Mouse (Mus musculus) testis, adult 2 months (tissue): ENCODE data around the gene Bmi1. TPM values are rescaled to one million over a fixed set of nuclear protein-coding genes. Genes with fewer than 3 reads are reported as not detected.

Source experiments
- H3K27ac ChIP-seq: fragments of 200-500 bp; 2 replicates; pipeline ENCODE4 v1.5.1; 2012; ENCODE audit warnings: low read depth, low read length; ENCODE audit not compliant: control insufficient read depth, insufficient read depth
- H3K27me3 ChIP-seq: fragments of 200-500 bp; 2 replicates; pipeline ENCODE4 v1.6.1; 2012; ENCODE audit warnings: mild to moderate bottlenecking, low read length, moderate library complexity; ENCODE audit not compliant: control insufficient read depth, insufficient read depth
- H3K36me3 ChIP-seq: fragments of 200-500 bp; 2 replicates; pipeline ENCODE4 v1.6.1; 2012; ENCODE audit warnings: mild to moderate bottlenecking, low read length; ENCODE audit not compliant: control insufficient read depth, insufficient read depth
- H3K4me1 ChIP-seq: fragments of 200-500 bp; 2 replicates; pipeline ENCODE4 v1.6.1; 2012; ENCODE audit warnings: low read length; ENCODE audit not compliant: control insufficient read depth, insufficient read depth
- H3K4me3 ChIP-seq: fragments of 200-500 bp; 2 replicates; pipeline ENCODE4 v1.5.1; 2012; ENCODE audit warnings: low read depth, mild to moderate bottlenecking, low read length, moderate library complexity, mixed read lengths; ENCODE audit not compliant: control insufficient read depth
- CTCF ChIP-seq: fragments of 200-500 bp; IDR thresholded peaks from 2 replicates; pipeline ENCODE4 v1.5.1; 2012; ENCODE audit warnings: low read depth, mild to moderate bottlenecking, inconsistent platforms, low read length, moderate library complexity; ENCODE audit not compliant: control insufficient read depth, insufficient read depth, insufficient replicate concordance
- POLR2A ChIP-seq: fragments of 200-500 bp; IDR thresholded peaks from 2 replicates; pipeline ENCODE4 v1.6.1; 2012; ENCODE audit warnings: low read depth, mild to moderate bottlenecking, inconsistent platforms, low read length, moderate library complexity; ENCODE audit not compliant: control insufficient read depth
- polyA plus RNA-seq: library from polyadenylated mRNA; depleted of rRNA; stranded (reverse); fragments of >200 nt; gene quantifications from 2 replicates; pipeline ENCODE4 v1.2.3, GENCODE M21; 2012; rRNA removed

The Bmi1 gene
- polyA plus RNA-seq, 1 experiment = 166 TPM

DNA sequence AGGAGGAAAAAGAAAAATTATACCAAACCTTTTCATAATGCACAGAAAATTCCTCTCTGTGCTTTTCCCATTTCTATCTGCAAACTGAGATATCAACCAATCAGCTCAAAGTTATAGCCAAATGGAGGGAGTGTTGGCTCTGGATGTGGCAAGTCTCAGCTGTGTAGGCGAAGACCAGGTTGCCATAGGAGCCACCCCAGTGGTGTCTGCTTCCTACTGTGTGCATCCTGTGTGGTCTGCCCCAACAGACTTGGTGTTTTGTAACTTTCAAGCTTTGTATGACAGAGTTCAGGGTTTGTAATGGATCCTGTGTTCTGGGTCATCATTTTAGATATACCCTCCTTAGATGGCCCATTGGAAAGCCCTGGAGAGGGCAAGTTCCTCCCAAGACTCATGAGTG lies 47.6 kb downstream of the Bmi1 start:
- TF ChIP-seq POLR2A (no peak), CTCF (no peak)
- Histone ChIP-seq H3K4me3 (no peak overlapping the region), H3K36me3 (no peaks in the 10 kb centered on the region), H3K27me3 (no peaks in the 10 kb centered on the region), H3K27ac (no peak overlapping the region), H3K4me1 (no peaks in the 10 kb centered on the region)

DNA sequence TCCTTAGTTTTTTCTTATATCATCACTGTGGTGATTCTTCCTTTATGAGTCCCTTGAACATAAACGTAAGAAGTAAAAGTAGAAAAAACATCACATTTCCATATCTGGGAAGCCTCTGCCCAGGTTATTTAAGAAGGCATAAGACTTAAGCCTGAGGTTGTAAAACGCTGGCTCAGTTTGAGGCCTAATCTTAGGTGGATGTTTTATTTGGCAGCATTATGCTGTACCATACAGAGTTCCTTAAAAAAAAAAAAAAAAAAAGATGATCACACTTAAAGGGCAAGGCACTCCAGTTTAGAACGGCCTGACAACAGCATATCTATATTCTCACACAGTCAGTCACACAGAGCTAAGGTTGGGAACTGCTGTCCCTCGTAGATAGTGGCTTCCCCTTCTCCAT lies 49.1 kb downstream of the Bmi1 start:
- Histone ChIP-seq H3K36me3 (no peaks in the 10 kb centered on the region), H3K27me3 (no peaks in the 10 kb centered on the region), H3K4me1 (no peaks in the 10 kb centered on the region), H3K4me3 (no peak overlapping the region), H3K27ac (no peak overlapping the region)
- no peak for TF ChIP-seq CTCF
- no peak for TF ChIP-seq POLR2A

GRCm38 (mm10) chr2:18731718-18732117 lies 54.9 kb downstream of the Bmi1 start:
- no peak overlapping the region for H3K4me3 ChIP-seq
- H3K4me1 ChIP-seq = no peaks in the 10 kb centered on the region
- H3K36me3 ChIP-seq = no peaks in the 10 kb centered on the region
- H3K27me3 ChIP-seq = no peaks in the 10 kb centered on the region
- TF ChIP-seq CTCF (no peak), POLR2A (no peak)
- no peak overlapping the region for H3K27ac ChIP-seq

DNA sequence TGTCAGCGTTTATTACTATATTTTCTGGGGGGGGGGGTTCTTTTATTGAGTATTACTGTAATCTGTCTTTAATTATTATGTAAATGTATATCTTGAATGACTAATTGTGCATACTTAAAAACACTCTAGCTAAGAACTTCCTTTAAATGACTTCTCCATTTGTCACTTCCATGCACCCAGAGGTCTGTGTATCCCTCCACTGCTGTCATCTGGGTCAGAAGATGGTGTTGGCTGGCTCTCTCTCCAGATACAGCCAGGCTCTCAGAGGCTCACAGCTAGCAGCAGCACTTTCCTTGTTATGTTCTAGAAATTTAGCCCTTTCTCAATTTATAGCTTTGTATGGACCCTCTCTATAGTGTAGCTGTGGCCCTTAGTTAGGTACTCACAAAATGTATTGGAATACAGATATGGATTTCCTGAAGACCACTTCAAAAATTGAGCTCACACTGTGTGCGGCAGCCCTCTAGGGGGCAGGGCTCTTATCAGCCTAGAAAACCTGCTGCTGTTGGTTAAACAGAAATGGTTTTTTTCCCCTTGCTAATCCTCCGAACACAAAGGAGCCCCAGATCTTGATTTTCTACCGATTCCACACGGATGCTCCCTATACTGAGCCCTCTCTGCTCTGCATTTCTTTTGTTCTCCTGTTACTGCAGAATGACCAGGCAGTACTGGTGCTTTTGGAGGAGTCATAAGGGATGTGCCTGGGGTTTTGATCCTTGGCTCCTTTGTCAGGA lies 57.7 kb downstream of the Bmi1 start:
- H3K27ac ChIP-seq = no peak overlapping the region
- TF ChIP-seq POLR2A (no peak), CTCF (no peak)

More for the DNA sequence above, 57.7 kb downstream of the Bmi1 start:
- Histone ChIP-seq H3K36me3 (no peaks in the 10 kb centered on the region), H3K4me3 (no peak overlapping the region), H3K4me1 (no peaks in the 10 kb centered on the region), H3K27me3 (no peaks in the 10 kb centered on the region)

Other genes starting within 250 kb of the Bmi1 start
- gene Commd3, start 4.6 kb upstream of the Bmi1 start, polyA plus RNA-seq = 45.1 and 58.2 TPM in 2 replicates
- gene Spag6, start 17.0 kb downstream of the Bmi1 start, polyA plus RNA-seq = 97.3 and 108 TPM in 2 replicates